Mouse (Mus musculus) intestine, embryonic 16.5 days (tissue): ENCODE measurements around the gene Sccpdh. TPM values are rescaled to one million over a fixed set of nuclear protein-coding genes. Genes with fewer than 3 reads are reported as not detected.
"Not testable (repeated sequence)": the region's sequence is repeated elsewhere in the genome, so short reads cannot be mapped to it uniquely, and the experiment has no call there.

Source experiments
- ATAC-seq: fragments of 200-750 bp; cut with Nextera tagmentation; 2 replicates; pipeline ENCODE4 v1.8.0; 2017; ENCODE audit warnings: moderate TSS enrichment, moderate library complexity
- H3K27ac ChIP-seq: fragments of 300-500 bp; sonication (generic); 2 replicates; pipeline ENCODE4 v1.5.1; 2014; ENCODE audit warnings: mild to moderate bottlenecking, low read length
- H3K27me3 ChIP-seq: fragments of 300-500 bp; sonication (generic); replicated peaks from 2 replicates; pipeline ENCODE4 v1.6.1; 2014; ENCODE audit warnings: low read length, control low read depth, mixed read lengths; ENCODE audit not compliant: control insufficient read depth, insufficient read depth
- H3K36me3 ChIP-seq: fragments of 300-500 bp; sonication (generic); 2 replicates; pipeline ENCODE4 v1.6.1; 2014; ENCODE audit warnings: low read length, control low read depth; ENCODE audit not compliant: control insufficient read depth, insufficient read depth
- H3K4me1 ChIP-seq: fragments of 300-500 bp; sonication (generic); 2 replicates; pipeline ENCODE4 v1.6.1; 2014; ENCODE audit warnings: low read length, control low read depth, mixed read lengths; ENCODE audit not compliant: control insufficient read depth, insufficient read depth
- H3K4me2 ChIP-seq: fragments of 300-500 bp; sonication (generic); 2 replicates; pipeline ENCODE4 v1.6.1; 2014; ENCODE audit warnings: low read depth, low read length, control low read depth
- H3K4me3 ChIP-seq: fragments of 300-500 bp; sonication (generic); 2 replicates; pipeline ENCODE4 v1.5.1; 2014; ENCODE audit warnings: mild to moderate bottlenecking, low read length
- H3K9ac ChIP-seq: fragments of 300-500 bp; sonication (generic); 2 replicates; pipeline ENCODE4 v1.6.1; 2014; ENCODE audit warnings: low read depth, low read length
- H3K9me3 ChIP-seq: fragments of 300-500 bp; sonication (generic); 2 replicates; pipeline ENCODE4 v1.6.1; 2016; ENCODE audit warnings: low read length, control low read depth; ENCODE audit not compliant: control insufficient read depth
- WGBS: fragments of 180-500 bp; shearing (Covaris S2); extraction: QIAGEN DNeasy Blood & Tissue Kit; methylation state at CpG from one replicate; pipeline ENCODE4 v1.1.7; 2014; 5-methylcytosine and 5-hydroxymethylcytosine counted together
- polyA plus RNA-seq: library from polyadenylated mRNA; unstranded; fragments of >200 nt; fragmentation: Nextera tagmentation; extraction: Ambion mirVana; gene quantifications from 2 replicates; pipeline ENCODE4 v1.2.1, GENCODE M21; 2015

The Sccpdh gene
- polyA plus RNA-seq, 1 experiment from 2014 or later: 49.8 TPM

- Histone ChIP-seq H3K36me3 (no peaks in the 10 kb centered on the region), H3K9ac (no peak overlapping the region), H3K27me3 (no peaks in the 10 kb centered on the region), H3K4me2 (no peak overlapping the region), H3K4me3 (no peak overlapping the region), H3K27ac (no peak overlapping the region), H3K9me3 (no peaks in the 10 kb centered on the region), H3K4me1 (no peaks in the 10 kb centered on the region)
- ATAC-seq: no peak
- WGBS: 90% methylated on average over 3 of the region's 3 CpGs
Observed at GRCm38 (mm10) chr1:179634159-179634558, 33.9 kb upstream of the Sccpdh start.

GRCm38 (mm10) chr1:179642726-179643125 is 25.3 kb upstream of the Sccpdh start:
- 79% methylated on average over 4 of the region's 4 CpGs for WGBS
- Histone ChIP-seq H3K4me1 (no peaks in the 10 kb centered on the region), H3K9me3 (no peaks in the 10 kb centered on the region), H3K27ac (no peak overlapping the region), H3K4me3 (no peak overlapping the region), H3K9ac (no peak overlapping the region), H3K36me3 (no peaks in the 10 kb centered on the region), H3K4me2 (no peak overlapping the region), H3K27me3 (no peaks in the 10 kb centered on the region)
- ATAC-seq: no peak

GRCm38 (mm10) chr1:179644151-179644550 is 23.9 kb upstream of the Sccpdh start:
- Histone ChIP-seq H3K9me3 (no peaks in the 10 kb centered on the region), H3K4me1 (no peaks in the 10 kb centered on the region), H3K4me2 (no peak overlapping the region), H3K27me3 (no peaks in the 10 kb centered on the region), H3K27ac (no peak overlapping the region), H3K9ac (no peak overlapping the region), H3K36me3 (no peaks in the 10 kb centered on the region), H3K4me3 (no peak overlapping the region)
- ATAC-seq: no peak
- 72% methylated on average over 3 of the region's 3 CpGs for WGBS

GRCm38 (mm10) chr1:179645101-179645979 is 22.7 kb upstream of the Sccpdh start:
- Histone ChIP-seq H3K27ac (no peak overlapping the region), H3K27me3 (no peaks in the 10 kb centered on the region), H3K4me1 (no peaks in the 10 kb centered on the region), H3K9me3 (no peaks in the 10 kb centered on the region), H3K4me3 (no peak overlapping the region), H3K9ac (peak overlapping the region; percentile 41), H3K4me2 (peak overlapping the region; percentile 40; the same call in 1 of the 2 replicates), H3K36me3 (no peaks in the 10 kb centered on the region)
- ATAC-seq: peak; percentile 87
- 60% methylated on average over 13 of the region's 13 CpGs for WGBS

GRCm38 (mm10) chr1:179645980-179646268 is 22.1 kb upstream of the Sccpdh start:
- Histone ChIP-seq H3K27ac (no peak overlapping the region), H3K4me2 (peak overlapping the region; percentile 40; the same call in 1 of the 2 replicates), H3K4me1 (no peaks in the 10 kb centered on the region), H3K9ac (peak overlapping the region; percentile 41), H3K9me3 (no peaks in the 10 kb centered on the region), H3K27me3 (no peaks in the 10 kb centered on the region), H3K36me3 (no peaks in the 10 kb centered on the region), H3K4me3 (no peak overlapping the region)
- no peak for ATAC-seq
- WGBS: 15% methylated on average over 4 of the region's 4 CpGs

GRCm38 (mm10) chr1:179648678-179649077 is 19.3 kb upstream of the Sccpdh start:
- not testable (repeated sequence) for H3K27ac ChIP-seq, ATAC-seq, H3K4me1 ChIP-seq, H3K36me3 ChIP-seq, H3K27me3 ChIP-seq, H3K9me3 ChIP-seq, H3K4me2 ChIP-seq, H3K9ac ChIP-seq, H3K4me3 ChIP-seq
- 67% methylated on average over 4 of the region's 5 CpGs for WGBS

- Histone ChIP-seq H3K9me3 (no peaks in the 10 kb centered on the region), H3K4me3 (no peak overlapping the region), H3K9ac (no peak overlapping the region), H3K4me1 (no peaks in the 10 kb centered on the region), H3K36me3 (no peaks in the 10 kb centered on the region), H3K4me2 (no peak overlapping the region), H3K27ac (no peak overlapping the region), H3K27me3 (no peaks in the 10 kb centered on the region)
- ATAC-seq: no peak
- WGBS: 78% methylated on average over 3 of the region's 3 CpGs
Observed at GRCm38 (mm10) chr1:179649324-179649723, 18.7 kb upstream of the Sccpdh start.

GRCm38 (mm10) chr1:179650284-179650683 is 17.7 kb upstream of the Sccpdh start:
- Histone ChIP-seq H3K36me3 (no peaks in the 10 kb centered on the region), H3K27ac (no peak overlapping the region), H3K27me3 (no peaks in the 10 kb centered on the region), H3K4me2 (no peak overlapping the region), H3K9me3 (no peaks in the 10 kb centered on the region), H3K4me3 (no peak overlapping the region), H3K4me1 (no peaks in the 10 kb centered on the region), H3K9ac (no peak overlapping the region)
- WGBS: 68% methylated on average over 4 of the region's 4 CpGs
- ATAC-seq: no peak

- no peaks in the 10 kb centered on the region for H3K27me3 ChIP-seq
- H3K9me3 ChIP-seq: no peaks in the 10 kb centered on the region
- H3K4me1 ChIP-seq: no peaks in the 10 kb centered on the region
- no peak overlapping the region for H3K9ac ChIP-seq
- ATAC-seq: peak; percentile 31; the same call in 1 of the 2 replicates
- 75% methylated on average over 5 of the region's 5 CpGs for WGBS
- H3K4me2 ChIP-seq: no peak overlapping the region
- no peak overlapping the region for H3K4me3 ChIP-seq
- no peak overlapping the region for H3K27ac ChIP-seq
- H3K36me3 ChIP-seq: no peaks in the 10 kb centered on the region
Observed at GRCm38 (mm10) chr1:179651224-179651623, 16.8 kb upstream of the Sccpdh start.

- Histone ChIP-seq H3K27ac (no peak overlapping the region), H3K9me3 (no peaks in the 10 kb centered on the region), H3K27me3 (no peaks in the 10 kb centered on the region), H3K4me1 (0 out of 2 replicates have a peak, but pooled peaks cover 2% of the 10 kb centered on the region), H3K36me3 (no peaks in the 10 kb centered on the region), H3K4me2 (no peak overlapping the region), H3K4me3 (no peak overlapping the region), H3K9ac (no peak overlapping the region)
- WGBS: 87% methylated on average over 5 of the region's 5 CpGs
- no peak for ATAC-seq
Observed at GRCm38 (mm10) chr1:179663065-179663464, 4.9 kb upstream of the Sccpdh start.
